Comparison of ENCODE assay signal across 11 mouse cellular contexts in the genomic region with DNA sequence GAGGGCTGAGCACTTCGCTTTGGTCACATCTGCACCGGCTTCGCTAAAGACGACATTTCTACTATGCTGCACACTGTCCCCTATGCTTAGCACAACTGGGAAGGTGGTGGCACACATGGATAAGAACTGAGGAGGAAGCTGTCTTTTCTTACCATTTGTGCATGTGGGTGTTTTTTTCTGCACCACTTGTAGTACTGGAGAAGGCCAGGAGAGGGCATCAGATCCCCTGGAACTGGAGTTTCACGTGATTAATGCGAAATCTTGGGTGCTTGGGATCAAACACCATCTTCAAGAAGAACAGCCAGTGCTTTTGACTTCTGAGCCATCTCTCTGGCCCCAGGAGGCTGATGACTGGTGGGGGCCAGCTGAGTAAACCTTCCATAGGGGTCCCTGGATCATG. TPM values are rescaled to one million over a fixed set of nuclear protein-coding genes. Genes with fewer than 3 reads are reported as not detected.
A peak's percentile ranks its signal among the peaks of the same experiment; 100 is the strongest.
DNase-seq lines count a peak whose midpoint lies in the region; ATAC-seq and TF ChIP-seq lines count a peak whose summit lies in the region.
"Had no signal": no experiment of that assay in that cellular context is flagged by ENCODE, and none has a peak within 500 bp of the region (broad histone marks: within the 10 kb centered on the region; RNA-seq: fewer than 3 reads in every experiment).

No protein-coding gene starts in this region.

- no peaks in the 10 kb centered on the region for H3K36me3 ChIP-seq in heart, adult 2 months (ENCODE audit: control insufficient read depth, insufficient read depth, low read length)
- H3K36me3 ChIP-seq: embryonic facial prominence, embryonic 13.5 days; kidney, embryonic 15.5 days; lung, embryonic 15.5 days had no signal

- no peak overlapping the region for H3K27ac ChIP-seq in heart, adult 2 months
- H3K27ac ChIP-seq in cortical plate, adult 2 months (ENCODE audit: insufficient read depth, low read length), result peak overlapping the region; percentile 82
- H3K27ac ChIP-seq: embryonic facial prominence, embryonic 13.5 days; kidney, embryonic 15.5 days; lung, embryonic 15.5 days had no signal

- ATAC-seq in erythroblast, adult 5-6 weeks (replicated peaks; ENCODE audit: low FRiP score, poor library complexity, severe bottlenecking), result no peak

- no peaks in the 10 kb centered on the region for H3K79me2 ChIP-seq in heart, adult 2 months (replicated peaks; ENCODE audit: control insufficient read depth, insufficient read depth, low read length)

- H3K9ac ChIP-seq in heart, adult 2 months (ENCODE audit: low read depth, low read length), result no peak overlapping the region
- H3K9ac ChIP-seq: embryonic facial prominence, embryonic 13.5 days; kidney, embryonic 15.5 days; lung, embryonic 15.5 days had no signal

- DNase-seq in heart, adult 2 months, result no peak
- no peak for DNase-seq in heart, adult 11 months
- peak; percentile 5 for DNase-seq in spleen, adult 12 weeks (ENCODE audit: low spot score)
- DNase-seq in spleen, postnatal 14 days (ENCODE audit: low spot score in 2 of 2), result no peak
- DNase-seq in thymus, postnatal 36 days, result peak; percentile 21 to 36
- no peak for DNase-seq in testis, postnatal 10 days (ENCODE audit: low spot score)

- H3K27me3 ChIP-seq in heart, adult 2 months (ENCODE audit: control insufficient read depth, insufficient read depth, low read length), result no peaks in the 10 kb centered on the region

- H3K4me3 ChIP-seq in heart, adult 2 months, result no peak overlapping the region
- no peak overlapping the region for H3K4me3 ChIP-seq in cortical plate, adult 2 months (ENCODE audit: insufficient read depth, low read length)
- H3K4me3 ChIP-seq: embryonic facial prominence, embryonic 13.5 days; kidney, embryonic 15.5 days; lung, embryonic 15.5 days had no signal

- 59% methylated on average over 6 of the region's 6 CpGs for WGBS in heart, adult 2 months

- intact Hi-C loops in heart, adult 2 months (cut with DNase I), result no loop called here

- TF ChIP-seq CTCF in heart, adult 2 months (IDR thresholded peaks at IDR 0.05), result peak; percentile 55
- TF ChIP-seq CTCF in cortical plate, adult 2 months (IDR thresholded peaks at IDR 0.05; ENCODE audit: extremely low read depth, insufficient read depth, low read length), result peak; percentile 43

- no peak for TF ChIP-seq EP300 in heart, adult 2 months (IDR thresholded peaks at IDR 0.05; ENCODE audit: insufficient read depth, low read depth, low read length)

- TF ChIP-seq POLR2A in heart, adult 2 months (IDR thresholded peaks at IDR 0.05; ENCODE audit: insufficient read depth, low read depth, low read length), result no peak
- no peak for TF ChIP-seq POLR2A in cortical plate, adult 2 months (IDR thresholded peaks at IDR 0.05; ENCODE audit: extremely low read depth, insufficient read depth, low read length)

- no peaks in the 10 kb centered on the region for H3K4me1 ChIP-seq in heart, adult 2 months (ENCODE audit: control insufficient read depth, insufficient read depth, low read length)
- H3K4me1 ChIP-seq in cortical plate, adult 2 months (ENCODE audit: control insufficient read depth, insufficient read depth, low read length), result peaks cover 5% of the 10 kb centered on the region; the same call in 1 of the 2 replicates
- H3K4me1 ChIP-seq: lung, embryonic 15.5 days had no signal

RNA-seq across cellular contexts. Expression of a gene that starts 39.0 kb away (rescaled TPM):
- total RNA-seq in heart, adult 2 months (2021), result under 1 TPM in 1 of 2 experiments, not detected in 1; 0.02 TPM
- polyA plus RNA-seq in heart, adult 2 months (2012; rRNA removed), result 0.09 TPM in 1 of 2 replicates, not detected in the other
- polyA plus RNA-seq in cortical plate, adult 2 months (2012; rRNA removed), result 111 and 115 TPM in 2 replicates
- total RNA-seq in erythroblast, adult 5-6 weeks (2015; ENCODE audit: low replicate concordance), result not detected in 2 replicates
- total RNA-seq in erythroblast, adult 5-6 weeks (2017; ENCODE audit: low replicate concordance), result not detected in 2 replicates

Comparison
In these comparisons a context has a peak if more than half of its experiments do, and no peak if none do; other contexts are left out.
1. DNase-seq: peak in spleen, adult 12 weeks (single experiment) and thymus, postnatal 36 days (2 of 2); none in heart, adult 2 months (0 of 2), heart, adult 11 months (single experiment), spleen, postnatal 14 days (0 of 2) and testis, postnatal 10 days (single experiment).